ENCODE assay signal across 27 mouse cellular contexts in the genomic region with DNA sequence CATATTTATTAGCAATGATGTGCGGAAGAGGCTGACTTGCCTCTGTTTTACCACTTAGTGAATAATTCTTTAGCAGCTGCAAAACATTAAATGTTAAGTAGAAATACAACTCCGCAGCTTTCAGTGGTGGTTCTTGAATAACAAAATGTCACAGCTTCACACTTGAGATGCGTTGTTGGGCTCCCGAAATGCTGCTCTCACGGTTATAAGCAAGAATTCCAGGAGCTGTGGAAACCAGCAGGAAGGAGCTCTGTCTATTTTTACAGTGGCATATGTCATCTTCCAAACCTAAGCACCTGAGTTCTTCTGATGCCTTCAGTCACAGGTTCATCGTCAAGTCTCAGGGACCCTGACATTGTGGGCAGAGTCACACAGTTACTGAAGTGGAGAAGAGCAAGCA.
A peak's percentile ranks its signal among the peaks of the same experiment; 100 is the strongest.
DNase-seq lines count a peak whose midpoint lies in the region; ATAC-seq and TF ChIP-seq lines count a peak whose summit lies in the region.
"Had no signal": no experiment of that assay in that cellular context is flagged by ENCODE, and none has a peak within 500 bp of the region (broad histone marks: within the 10 kb centered on the region; RNA-seq: fewer than 3 reads in every experiment).

No protein-coding gene starts in this region.

- H3K4me1 ChIP-seq in midbrain, embryonic 16.5 days (ENCODE audit: control insufficient read depth, insufficient read depth, low read length), result peaks cover 5% of the 10 kb centered on the region; the same call in 1 of the 2 replicates
- peaks cover 11% of the 10 kb centered on the region for H3K4me1 ChIP-seq in midbrain, embryonic 13.5 days (replicated peaks)
- H3K4me1 ChIP-seq: embryonic facial prominence, embryonic 10.5 days; embryonic facial prominence, embryonic 13.5 days; heart, embryonic 12.5 days; heart, embryonic 15.5 days; intestine, embryonic 15.5 days had no signal

- H3K27me3 ChIP-seq in midbrain, embryonic 16.5 days (ENCODE audit: control insufficient read depth, insufficient read depth, low read depth, low read length), result no peaks in the 10 kb centered on the region
- H3K27me3 ChIP-seq in midbrain, embryonic 13.5 days, result no peaks in the 10 kb centered on the region
- H3K27me3 ChIP-seq: embryonic facial prominence, embryonic 13.5 days; forebrain, embryonic 12.5 days; forebrain, embryonic 15.5 days; heart, embryonic 12.5 days; heart, embryonic 15.5 days; hindbrain, embryonic 13.5 days; intestine, embryonic 15.5 days had no signal

- no peak overlapping the region for H3K9ac ChIP-seq in midbrain, embryonic 16.5 days (ENCODE audit: low read depth, low read length)
- H3K9ac ChIP-seq in midbrain, embryonic 13.5 days (replicated peaks), result no peak overlapping the region
- H3K9ac ChIP-seq: embryonic facial prominence, embryonic 13.5 days; forebrain, embryonic 12.5 days; forebrain, embryonic 15.5 days; heart, embryonic 12.5 days; heart, embryonic 15.5 days; hindbrain, embryonic 13.5 days; intestine, embryonic 15.5 days had no signal

- peak; percentile 33; the same call in 1 of the 2 replicates for ATAC-seq in cerebellum, adult (ENCODE audit: insufficient number of reproducible peaks, low FRiP score, low TSS enrichment)
- no peak for ATAC-seq in midbrain, embryonic 16.5 days
- no peak for ATAC-seq in midbrain, embryonic 13.5 days
- ATAC-seq: activated CD4-positive, CD25-positive, alpha-beta regulatory T cell, adult 4 months; intestine, embryonic 15.5 days had no signal

- no peak for DNase-seq in cerebellum, postnatal 25 days
- no peak for DNase-seq in layer of hippocampus, adult 2 months (ENCODE audit: low spot score in 2 of 2)
- no peak for DNase-seq in layer of hippocampus, adult 9-10 months (ENCODE audit: low spot score)
- DNase-seq: adrenal gland, adult 8-10 months; adrenal gland, postnatal 25 days; cerebellum, adult 18-20 months; cerebellum, adult 9-11 months; cerebellum, postnatal 36 days; embryo, embryonic 11 days; gastrocnemius, postnatal 25 days; heart, adult 18-20 months; heart, postnatal 10 days; heart, postnatal 36 days had no signal

- TF ChIP-seq CTCF in layer of hippocampus, adult 2 months (conservative IDR thresholded peaks at IDR 0.05), result no peak

- no peak overlapping the region for H3K4me3 ChIP-seq in layer of hippocampus, adult 2 months
- no peak overlapping the region for H3K4me3 ChIP-seq in midbrain, embryonic 16.5 days (ENCODE audit: low read depth, low read length)
- no peak overlapping the region for H3K4me3 ChIP-seq in midbrain, embryonic 13.5 days (replicated peaks)
- H3K4me3 ChIP-seq: embryonic facial prominence, embryonic 10.5 days; embryonic facial prominence, embryonic 13.5 days; erythroblast, embryonic 14.5 days; forebrain, embryonic 12.5 days; forebrain, embryonic 15.5 days; heart, embryonic 12.5 days; heart, embryonic 15.5 days; hindbrain, embryonic 10.5 days; hindbrain, embryonic 13.5 days; intestine, embryonic 15.5 days had no signal

- H3K36me3 ChIP-seq in midbrain, embryonic 16.5 days (ENCODE audit: control insufficient read depth, insufficient read depth, low read length), result no peaks in the 10 kb centered on the region
- H3K36me3 ChIP-seq in midbrain, embryonic 13.5 days, result no peaks in the 10 kb centered on the region
- H3K36me3 ChIP-seq: embryonic facial prominence, embryonic 10.5 days; embryonic facial prominence, embryonic 13.5 days; forebrain, embryonic 12.5 days; forebrain, embryonic 15.5 days; heart, embryonic 12.5 days; heart, embryonic 15.5 days; hindbrain, embryonic 10.5 days; hindbrain, embryonic 13.5 days; intestine, embryonic 15.5 days had no signal

- 69% methylated on average over 6 of the region's 6 CpGs for WGBS in midbrain, embryonic 16.5 days
- 79% methylated on average over 6 of the region's 6 CpGs for WGBS in midbrain, embryonic 13.5 days

- no peaks in the 10 kb centered on the region for H3K9me3 ChIP-seq in midbrain, embryonic 16.5 days (replicated peaks; ENCODE audit: control insufficient read depth, low read length, poor library complexity, severe bottlenecking)
- H3K9me3 ChIP-seq in midbrain, embryonic 13.5 days, result no peaks in the 10 kb centered on the region
- H3K9me3 ChIP-seq: embryonic facial prominence, embryonic 10.5 days; embryonic facial prominence, embryonic 13.5 days; forebrain, embryonic 12.5 days; forebrain, embryonic 15.5 days; heart, embryonic 12.5 days; heart, embryonic 15.5 days; hindbrain, embryonic 10.5 days; hindbrain, embryonic 13.5 days; intestine, embryonic 15.5 days had no signal

- peak overlapping the region; percentile 85 for H3K27ac ChIP-seq in layer of hippocampus, adult 2 months
- H3K27ac ChIP-seq in midbrain, embryonic 16.5 days (ENCODE audit: low read length), result 0 out of 2 replicates have a peak overlapping the region, but pooled peaks have one; percentile 11
- H3K27ac ChIP-seq in midbrain, embryonic 13.5 days, result no peak overlapping the region
- H3K27ac ChIP-seq: embryonic facial prominence, embryonic 10.5 days; embryonic facial prominence, embryonic 13.5 days; heart, embryonic 15.5 days; hindbrain, embryonic 10.5 days; hindbrain, embryonic 13.5 days; intestine, embryonic 15.5 days had no signal

- no peak overlapping the region for H3K4me2 ChIP-seq in midbrain, embryonic 16.5 days (ENCODE audit: low read length)
- H3K4me2 ChIP-seq in midbrain, embryonic 13.5 days (replicated peaks), result no peak overlapping the region
- H3K4me2 ChIP-seq: embryonic facial prominence, embryonic 13.5 days; forebrain, embryonic 12.5 days; forebrain, embryonic 15.5 days; heart, embryonic 12.5 days; heart, embryonic 15.5 days; hindbrain, embryonic 13.5 days; intestine, embryonic 15.5 days had no signal
